Mouse (Mus musculus) testis, adult 2 months (tissue): Measurements from ENCODE around the gene Dnajc4.

Experiments used
- CTCF ChIP-seq: fragments of 200-500 bp; IDR thresholded peaks from 2 replicates; pipeline ENCODE4 v1.5.1; 2012; ENCODE audit warnings: low read depth, mild to moderate bottlenecking, inconsistent platforms, low read length, moderate library complexity; ENCODE audit not compliant: control insufficient read depth, insufficient read depth, insufficient replicate concordance
- POLR2A ChIP-seq: fragments of 200-500 bp; IDR thresholded peaks from 2 replicates; pipeline ENCODE4 v1.6.1; 2012; ENCODE audit warnings: low read depth, mild to moderate bottlenecking, inconsistent platforms, low read length, moderate library complexity; ENCODE audit not compliant: control insufficient read depth

DNA sequence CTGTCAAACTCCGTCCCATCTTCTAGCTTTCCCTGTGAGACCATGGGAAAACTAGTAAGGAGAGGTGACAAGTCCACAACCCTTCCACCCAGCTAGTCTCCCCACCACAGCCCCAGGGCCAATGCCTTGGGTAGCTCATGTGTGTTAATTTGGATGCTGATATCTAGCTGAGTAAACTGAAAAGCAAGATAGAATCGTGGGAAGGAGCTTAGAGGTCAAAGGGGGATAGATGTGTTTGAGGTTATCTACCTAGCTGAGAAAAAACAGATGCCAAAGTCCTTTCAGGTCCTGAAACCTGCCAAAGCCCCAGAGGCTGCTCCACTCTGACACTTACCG lies 13.8 kb downstream of the Dnajc4 start:
- TF ChIP-seq CTCF = no peak
- no peak for TF ChIP-seq POLR2A
